Mouse (Mus musculus) gastrocnemius, postnatal 10 days (tissue): ENCODE data around the gene Cdc34. TPM values are rescaled to one million over a fixed set of nuclear protein-coding genes. Genes with fewer than 3 reads are reported as not detected.
"Not testable (repeated sequence)": the region's sequence is repeated elsewhere in the genome, so short reads cannot be mapped to it uniquely, and the experiment has no call there.

Source experiments
- DNase-seq: peaks from one replicate; pipeline ENCODE4 v3.0.0; 2021; ENCODE audit warnings: mixed read lengths
- total RNA-seq, 2 experiments: library from RNA; stranded (reverse); gene quantifications; 2 replicates each; pipeline ENCODE4 v1.2.3; 2021

Gene Cdc34
- total RNA-seq, 2 experiments from 2014 or later: 265 to 287 TPM

- DNase-seq: peak; percentile 83
These were observed 13.5 kb downstream of the Cdc34 start for GRCm38 (mm10) chr10:79695231-79696128.

DNA sequence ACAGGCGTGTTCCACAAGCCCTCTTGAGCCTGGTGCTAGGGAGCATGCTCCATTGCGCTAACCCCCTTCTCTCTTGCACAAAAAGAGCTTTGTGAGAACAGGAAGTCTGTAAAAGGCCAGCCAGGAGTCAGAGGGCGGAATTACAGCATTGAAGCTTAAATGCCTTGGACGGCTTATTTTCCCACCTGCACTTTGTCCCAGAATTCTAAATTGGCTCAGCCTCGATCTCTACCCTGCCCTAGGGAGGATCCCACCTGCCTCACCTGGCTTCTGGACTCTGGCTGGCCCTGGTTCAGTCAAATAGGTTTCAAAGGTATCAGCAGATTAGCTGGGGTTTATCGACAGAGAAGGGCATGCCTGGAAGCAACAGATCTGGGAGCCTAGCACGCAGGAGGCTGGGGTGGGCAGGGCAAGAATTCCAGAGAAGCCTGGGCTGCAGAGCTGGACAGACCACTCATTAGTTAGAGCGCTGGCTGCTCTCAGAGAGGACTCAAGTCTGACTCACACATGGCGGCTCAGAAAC, 14.2 kb downstream of the Cdc34 start:
- no peak for DNase-seq

DNA sequence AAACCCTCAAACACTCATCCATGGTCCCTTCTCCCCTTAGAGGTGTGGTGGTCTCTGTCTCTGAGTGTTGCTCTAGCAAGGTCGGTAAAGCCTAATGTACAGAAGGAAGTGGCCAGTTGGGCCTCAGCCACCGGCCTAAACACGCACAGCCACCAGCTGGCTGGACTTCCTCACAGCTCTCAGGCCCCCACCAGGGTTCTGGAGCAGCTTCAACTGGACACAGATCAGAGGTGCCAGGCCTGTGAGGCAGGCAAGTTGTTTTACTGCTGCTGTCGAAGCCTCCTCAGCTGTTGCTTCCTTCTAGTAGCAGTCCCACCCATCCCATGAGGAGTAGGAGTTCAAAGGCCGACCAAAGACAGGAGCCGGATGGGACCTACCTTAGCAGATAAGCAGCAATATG, 15.9 kb downstream of the Cdc34 start:
- no peak for DNase-seq

GRCm38 (mm10) chr10:79698459-79698858, 16.5 kb downstream of the Cdc34 start:
- DNase-seq: no peak

DNA sequence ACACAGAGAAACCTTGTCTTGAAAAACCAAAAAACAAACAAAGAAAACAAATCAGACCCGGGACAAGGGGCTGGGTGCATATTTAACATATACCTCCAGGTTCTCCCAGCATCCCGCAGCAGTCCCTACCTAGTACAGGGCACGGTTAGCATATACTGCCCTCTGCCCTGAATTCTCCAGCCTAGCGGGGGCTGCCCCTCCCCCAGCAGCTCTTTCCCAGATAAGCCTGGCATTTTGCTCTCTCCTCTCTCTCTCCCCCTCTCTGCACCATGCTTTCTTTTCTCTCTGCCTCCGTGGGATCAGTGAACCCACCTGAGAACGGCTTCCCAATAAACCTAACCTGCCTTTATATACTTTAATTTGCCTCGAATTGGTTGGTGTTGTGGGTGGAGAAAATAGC, 18.7 kb downstream of the Cdc34 start:
- DNase-seq: no peak

DNA sequence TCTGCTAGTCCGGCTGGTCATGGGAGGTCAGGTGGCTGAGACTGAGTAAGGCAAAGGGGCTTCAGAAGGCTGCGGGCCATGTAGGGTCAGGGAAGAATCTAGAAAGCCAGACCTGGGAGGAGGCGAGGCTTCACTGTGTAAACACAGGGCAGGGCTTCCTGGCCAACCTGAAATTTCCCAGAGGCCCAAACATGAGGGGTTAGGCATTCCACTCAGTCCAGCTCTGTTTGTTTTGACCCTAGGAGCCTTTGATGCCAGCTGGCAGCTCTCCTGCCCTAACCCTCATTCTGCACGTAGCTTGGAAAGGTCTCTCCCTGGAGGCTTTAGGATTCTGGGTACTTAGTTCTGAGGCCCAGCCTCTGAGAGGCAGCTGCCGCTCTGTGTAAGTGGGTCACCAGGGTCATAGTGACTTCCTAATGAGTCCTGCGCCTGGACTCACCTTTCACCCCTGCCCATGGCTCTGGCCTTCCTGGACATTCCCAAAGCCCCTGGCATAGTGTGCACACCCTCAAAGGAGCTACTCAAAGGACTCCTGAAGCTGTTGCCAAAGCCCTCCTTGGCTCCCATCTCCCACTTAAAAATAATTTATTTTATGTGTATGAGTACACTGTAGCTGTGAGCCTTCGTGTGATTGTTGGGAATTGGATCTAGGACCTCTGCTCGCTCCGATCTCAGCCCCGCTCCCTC, 19.6 kb downstream of the Cdc34 start:
- no peak for DNase-seq

DNA sequence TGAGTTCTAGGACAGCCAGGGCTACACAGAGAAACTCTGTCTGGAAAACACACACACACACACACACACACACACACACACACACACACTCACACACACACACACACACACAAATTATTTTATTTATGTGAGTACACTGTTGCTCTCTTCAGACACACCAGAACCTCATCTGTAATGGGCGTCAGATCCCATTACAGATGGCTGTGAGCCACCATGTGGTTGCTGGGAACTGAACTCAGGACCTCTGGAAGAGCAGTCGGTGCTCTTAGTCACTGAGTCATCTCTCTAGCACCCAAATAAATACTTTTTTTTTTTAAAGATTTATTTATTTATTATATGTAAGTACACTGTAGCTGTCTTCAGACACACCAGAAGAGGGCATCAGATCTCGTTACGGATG, 21.0 kb downstream of the Cdc34 start:
- DNase-seq: not testable (repeated sequence)

DNA sequence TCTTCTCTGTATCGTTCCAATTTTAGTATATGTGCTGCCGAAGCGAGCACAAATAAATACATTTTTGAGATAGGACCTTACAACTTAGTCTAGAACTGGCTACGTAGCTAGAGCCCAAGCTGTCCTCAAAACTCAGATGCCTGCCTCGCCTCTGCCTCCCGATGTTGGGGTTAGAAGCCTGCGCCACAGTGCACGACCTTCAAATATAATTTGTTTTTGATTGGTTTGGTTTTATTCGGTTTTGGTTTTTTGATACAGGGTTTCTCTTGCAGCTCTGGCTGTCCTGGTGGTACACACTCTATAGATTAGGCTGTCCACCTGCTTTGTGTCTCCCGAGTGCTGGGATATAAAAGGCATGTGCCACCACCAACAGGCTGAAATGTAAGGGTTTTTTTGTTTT, 21.5 kb downstream of the Cdc34 start:
- no peak for DNase-seq

DNA sequence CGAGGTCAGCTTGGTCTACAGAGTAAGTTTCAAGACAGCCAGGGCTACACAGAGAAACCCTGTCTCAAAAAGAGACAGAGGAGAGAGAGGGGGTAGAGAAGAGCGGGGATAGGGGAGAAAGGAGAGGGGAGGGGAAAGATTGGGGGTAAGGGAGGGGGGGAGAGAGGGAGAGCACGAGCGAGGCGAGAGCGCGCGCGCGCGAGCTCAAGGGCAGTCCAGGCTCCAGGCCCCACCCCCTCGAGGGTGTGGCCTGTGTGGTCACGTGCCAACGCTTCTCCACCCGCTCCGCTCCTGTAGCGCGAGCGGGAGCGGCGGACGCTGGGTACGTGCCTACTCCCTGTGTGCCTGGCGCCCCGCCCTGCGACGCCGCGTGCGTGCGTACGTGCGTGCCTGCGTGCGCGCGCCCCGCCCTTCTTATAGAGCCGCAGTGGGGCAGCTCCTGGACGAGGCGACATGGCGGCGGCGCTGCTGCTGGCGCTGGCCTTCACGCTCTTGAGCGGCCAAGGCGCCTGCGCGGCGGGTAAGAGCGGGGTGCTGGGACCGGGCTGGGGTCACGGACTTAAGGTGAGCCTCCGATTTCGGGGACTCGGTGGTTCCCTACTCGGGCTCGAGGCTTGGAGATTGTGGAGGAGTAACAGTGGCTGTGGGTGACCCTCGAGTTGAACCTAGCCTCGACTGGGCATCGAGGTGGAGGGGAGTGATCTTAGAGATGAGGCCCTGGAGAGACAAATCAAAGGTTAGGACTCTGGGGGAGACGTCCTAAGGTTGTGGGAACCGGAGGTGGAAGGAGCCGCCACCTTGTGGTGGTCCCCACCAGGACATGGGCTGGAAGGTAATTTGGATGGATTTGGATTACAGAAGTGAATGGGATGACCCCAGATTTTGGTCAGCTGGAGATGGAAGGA, 22.3 kb downstream of the Cdc34 start, which contains the start of gene Bsg:
Bsg (plus strand) TSS at position 427 of the 905 bp plus-strand sequence.
- DNase-seq: peak; percentile 99

GRCm38 (mm10) chr10:79704970-79705360, 23.0 kb downstream of the Cdc34 start:
- DNase-seq: no peak

- no peak for DNase-seq
These were observed 24.0 kb downstream of the Cdc34 start for GRCm38 (mm10) chr10:79705951-79706350.

DNA sequence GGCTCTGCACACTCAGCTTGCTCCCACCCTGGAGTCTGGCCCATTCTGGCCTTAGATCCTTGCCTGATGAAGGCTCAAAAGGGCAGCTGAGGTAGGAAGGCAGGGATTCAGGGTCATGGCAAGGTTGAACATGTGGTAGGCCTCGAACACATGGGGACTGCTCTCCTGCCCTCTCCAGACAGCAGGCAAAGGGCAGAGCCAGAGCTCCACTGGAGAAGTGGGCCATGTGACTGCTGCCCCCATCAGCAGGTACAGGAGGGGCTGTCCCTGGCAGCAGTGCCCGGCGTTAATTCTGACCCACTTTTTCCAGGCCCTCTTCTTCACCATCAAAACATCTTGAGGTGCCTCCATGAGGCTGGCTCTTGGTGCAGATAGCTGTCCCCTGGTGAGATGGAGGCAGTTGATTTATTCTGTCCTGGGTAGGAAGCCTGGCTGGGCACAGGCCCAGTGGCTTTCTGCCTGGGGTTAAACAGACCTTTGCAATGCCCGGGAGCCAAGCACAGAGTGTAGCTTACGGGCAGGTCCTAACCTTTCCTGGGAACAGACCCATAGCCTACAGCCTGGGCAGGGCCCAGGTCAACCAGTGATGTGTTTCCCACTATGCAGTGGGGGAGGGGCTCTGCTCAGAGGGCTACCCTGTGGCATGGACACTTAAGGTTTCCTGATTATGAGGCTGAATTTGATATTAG, 24.6 kb downstream of the Cdc34 start:
- no peak for DNase-seq

GRCm38 (mm10) chr10:79707162-79707561, 25.2 kb downstream of the Cdc34 start:
- no peak for DNase-seq

DNA sequence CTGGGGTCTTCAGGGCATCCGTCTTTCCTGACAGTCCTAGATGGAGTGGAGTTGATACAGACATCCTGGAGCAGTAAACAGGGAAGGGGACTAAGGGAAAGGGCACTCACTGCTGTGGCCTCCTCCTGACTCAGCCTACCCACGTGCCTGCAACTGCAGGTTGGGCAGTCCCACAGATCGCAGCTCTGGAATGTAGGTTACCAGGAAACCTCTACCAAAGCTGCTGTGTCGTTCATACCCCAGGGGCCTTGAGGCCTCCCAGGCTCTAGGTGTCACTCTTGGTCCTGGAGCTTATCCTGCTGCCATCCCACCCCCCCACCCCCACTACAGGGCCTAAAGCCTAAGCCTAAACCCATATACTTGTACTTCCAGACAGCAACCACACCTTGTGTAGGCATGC, 25.8 kb downstream of the Cdc34 start:
- no peak for DNase-seq

DNA sequence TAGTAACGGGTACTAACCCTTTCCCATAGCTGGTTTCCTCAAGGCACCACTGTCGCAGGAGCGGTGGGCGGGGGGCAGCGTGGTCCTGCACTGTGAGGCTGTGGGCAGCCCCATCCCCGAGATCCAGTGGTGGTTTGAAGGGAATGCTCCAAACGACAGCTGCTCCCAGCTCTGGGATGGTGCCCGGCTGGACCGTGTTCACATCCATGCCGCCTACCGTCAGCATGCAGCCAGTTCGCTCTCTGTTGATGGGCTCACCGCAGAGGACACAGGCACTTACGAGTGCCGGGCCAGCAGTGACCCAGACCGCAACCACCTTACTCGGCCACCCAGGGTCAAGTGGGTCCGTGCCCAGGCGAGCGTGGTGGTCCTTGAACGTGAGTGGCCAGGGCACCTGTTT, 26.7 kb downstream of the Cdc34 start:
- no peak for DNase-seq

GRCm38 (mm10) chr10:79709307-79709706, 27.3 kb downstream of the Cdc34 start:
- DNase-seq: no peak

DNA sequence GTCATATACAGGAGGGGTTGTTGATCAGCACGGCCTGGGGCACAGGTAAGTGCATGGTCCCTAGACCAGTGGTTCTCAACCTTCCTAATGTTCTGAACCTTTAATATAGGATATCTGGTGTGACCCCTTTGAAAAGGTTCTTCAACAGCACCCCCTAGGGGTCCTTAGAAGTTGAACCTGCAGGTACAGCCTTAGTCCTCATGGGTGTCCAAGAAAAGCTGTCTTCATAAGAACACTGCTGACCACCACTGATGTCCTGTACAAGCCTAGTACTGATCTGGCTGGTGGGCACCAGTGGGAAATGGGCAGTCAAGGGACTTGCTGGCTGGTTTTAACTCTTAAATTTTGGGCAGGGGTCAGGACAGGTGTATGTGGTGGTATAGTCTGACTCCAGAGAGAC, 30.0 kb downstream of the Cdc34 start:
- DNase-seq: no peak

GRCm38 (mm10) chr10:79712499-79713126, 30.6 kb downstream of the Cdc34 start:
- peak; percentile 86 for DNase-seq

- DNase-seq: no peak
These were observed 31.2 kb downstream of the Cdc34 start for GRCm38 (mm10) chr10:79713163-79713562.

DNA sequence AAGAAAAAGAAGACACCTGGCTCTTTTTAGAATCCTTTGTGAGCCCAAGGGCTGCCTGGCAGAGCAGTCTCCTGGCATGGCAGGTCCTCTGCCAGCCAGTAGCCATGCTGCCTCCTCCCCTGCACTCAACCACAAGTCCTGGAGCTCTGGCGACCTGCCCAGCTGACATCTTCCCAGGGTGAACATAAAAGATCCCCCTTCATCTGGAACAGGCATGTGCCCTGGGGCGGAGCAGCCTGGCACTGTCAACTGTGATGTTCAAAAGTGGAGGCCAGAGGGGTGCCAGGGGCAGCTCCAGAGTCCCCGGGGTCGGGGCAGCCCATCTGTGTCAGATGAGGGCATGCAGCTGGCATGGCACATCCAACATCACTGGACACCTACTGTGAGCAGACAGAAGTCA, 33.0 kb downstream of the Cdc34 start:
- DNase-seq: no peak
